Mouse (Mus musculus) thymus, adult 2 months (tissue): Measurements from ENCODE around the gene Gipc2. TPM values are rescaled to one million over a fixed set of nuclear protein-coding genes. Genes with fewer than 3 reads are reported as not detected.

Experiments used
- DNase-seq: peaks from one replicate; pipeline ENCODE4 v3.0.0; 2021
- H3K27ac ChIP-seq: fragments of 200-500 bp; 2 replicates; pipeline ENCODE4 v1.5.1; 2012; ENCODE audit warnings: low read length, control low read depth; ENCODE audit not compliant: control insufficient read depth, insufficient read depth
- H3K27me3 ChIP-seq: fragments of 200-500 bp; 2 replicates; pipeline ENCODE4 v1.6.1; 2012; ENCODE audit warnings: mild to moderate bottlenecking, low read length, moderate library complexity, mixed read lengths; ENCODE audit not compliant: control insufficient read depth, insufficient read depth
- H3K36me3 ChIP-seq: fragments of 200-500 bp; 2 replicates; pipeline ENCODE4 v1.6.1; 2012; ENCODE audit warnings: mild to moderate bottlenecking, low read length, moderate library complexity; ENCODE audit not compliant: control insufficient read depth, insufficient read depth
- H3K4me1 ChIP-seq: fragments of 200-500 bp; replicated peaks from 2 replicates; pipeline ENCODE4 v1.6.1; 2012; ENCODE audit warnings: low read length; ENCODE audit not compliant: control insufficient read depth, insufficient read depth
- H3K4me3 ChIP-seq: fragments of 200-500 bp; 2 replicates; pipeline ENCODE4 v1.5.1; 2012; ENCODE audit warnings: mild to moderate bottlenecking, low read length, control low read depth, moderate library complexity; ENCODE audit not compliant: control insufficient read depth, insufficient read depth
- CTCF ChIP-seq: fragments of 200-500 bp; IDR thresholded peaks from 2 replicates; pipeline ENCODE4 v1.5.1; 2012; ENCODE audit warnings: mild to moderate bottlenecking, control low read depth, low read length, moderate library complexity, borderline replicate concordance; ENCODE audit not compliant: control insufficient read depth, poor library complexity, insufficient read depth; ENCODE audit errors: extremely low read depth
- POLR2A ChIP-seq: fragments of 200-500 bp; IDR thresholded peaks from 2 replicates; pipeline ENCODE4 v1.6.1; 2012; ENCODE audit warnings: mild to moderate bottlenecking, low read length, control low read depth, moderate library complexity; ENCODE audit not compliant: control insufficient read depth, poor library complexity, insufficient read depth; ENCODE audit errors: extremely low read depth
- WGBS: fragments of 180-500 bp; shearing (Covaris S2); methylation state at CpG from one replicate; pipeline ENCODE4 v1.1.7; 2018; 5-methylcytosine and 5-hydroxymethylcytosine counted together
- polyA plus RNA-seq: library from polyadenylated mRNA; depleted of rRNA; stranded (reverse); fragments of >200 nt; gene quantifications from 2 replicates; pipeline ENCODE4 v1.2.3, GENCODE M21; 2012

Gene Gipc2
- polyA plus RNA-seq, 1 experiment = 4.0 TPM

DNA sequence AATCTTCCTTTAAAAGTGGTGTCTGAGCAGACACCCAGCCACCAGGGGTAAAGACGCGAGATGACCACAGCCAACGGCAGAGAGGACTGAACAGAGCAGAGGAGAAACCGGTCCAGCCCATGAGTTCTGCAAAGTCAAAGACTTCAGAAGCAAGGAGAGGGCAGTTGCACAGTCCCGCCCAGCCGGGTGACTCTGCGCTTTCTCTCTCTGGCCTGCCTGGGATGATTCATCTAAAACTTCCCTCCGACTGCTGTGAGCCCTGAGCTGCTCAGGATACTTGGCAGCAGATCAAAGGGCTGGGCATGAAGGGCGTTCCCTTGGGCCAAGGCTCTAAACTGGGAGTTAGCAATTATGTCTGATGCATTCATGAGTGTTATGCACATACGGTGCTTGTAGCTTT is 51.2 kb downstream of the Gipc2 start:
- no peaks in the 10 kb centered on the region for H3K36me3 ChIP-seq
- no peak overlapping the region for H3K4me3 ChIP-seq
- H3K4me1 ChIP-seq = no peaks in the 10 kb centered on the region
- H3K27me3 ChIP-seq = no peaks in the 10 kb centered on the region
- DNase-seq = no peak
- H3K27ac ChIP-seq = no peak overlapping the region
- 12% methylated on average over 10 of the region's 10 CpGs for WGBS
- no peak for TF ChIP-seq CTCF
- TF ChIP-seq POLR2A = no peak

DNA sequence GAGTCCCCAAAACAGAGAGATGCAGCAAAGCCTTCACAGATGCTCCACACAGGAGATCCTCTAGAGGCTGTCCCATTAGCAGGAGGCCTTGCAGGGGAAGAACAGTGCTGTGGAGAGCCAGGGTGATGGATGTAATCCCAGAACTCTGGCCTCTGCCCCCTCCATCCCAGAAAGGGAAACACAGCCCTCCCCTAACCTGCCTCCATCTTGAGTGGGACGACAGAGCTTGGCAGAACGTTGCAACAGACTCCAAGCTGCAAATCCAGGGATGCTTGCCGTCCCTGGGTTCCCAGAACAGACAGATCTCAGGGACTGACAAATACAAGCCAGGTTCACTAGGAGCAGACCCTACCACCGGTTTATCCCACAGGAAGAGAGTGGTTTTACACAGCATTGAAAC is 51.8 kb downstream of the Gipc2 start:
- Histone ChIP-seq H3K27ac (no peak overlapping the region), H3K4me3 (no peak overlapping the region), H3K4me1 (no peaks in the 10 kb centered on the region), H3K36me3 (no peaks in the 10 kb centered on the region), H3K27me3 (no peaks in the 10 kb centered on the region)
- TF ChIP-seq CTCF (no peak), POLR2A (no peak)
- whole genome bisulfite sequencing = 71% methylated on average over 4 of the region's 4 CpGs
- no peak for DNase-seq

DNA sequence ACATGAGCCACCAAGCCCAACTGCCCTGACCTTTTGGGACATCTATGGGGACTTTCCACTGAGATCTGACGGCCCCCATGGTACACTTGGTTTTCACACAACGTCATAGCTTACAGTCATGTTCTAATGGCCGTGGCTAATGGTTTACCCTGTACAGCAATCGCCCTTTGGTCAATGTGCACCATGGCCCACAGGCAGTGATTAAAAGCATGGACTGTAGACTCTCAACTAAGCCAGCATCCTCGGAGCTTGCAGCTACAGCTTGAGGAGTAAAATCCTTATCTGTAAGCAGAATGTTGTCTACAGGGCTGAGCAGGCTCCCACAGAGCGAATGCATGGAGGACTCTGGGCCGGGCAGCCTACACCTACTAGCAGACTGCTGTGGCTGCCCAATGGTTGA is 52.5 kb downstream of the Gipc2 start:
- Histone ChIP-seq H3K4me3 (no peak overlapping the region), H3K27ac (no peak overlapping the region), H3K4me1 (no peaks in the 10 kb centered on the region), H3K27me3 (no peaks in the 10 kb centered on the region), H3K36me3 (no peaks in the 10 kb centered on the region)
- no peak for TF ChIP-seq POLR2A
- no peak for TF ChIP-seq CTCF
- no peak for DNase-seq
- 94% methylated on average over 7 of the region's 7 CpGs for WGBS

DNA sequence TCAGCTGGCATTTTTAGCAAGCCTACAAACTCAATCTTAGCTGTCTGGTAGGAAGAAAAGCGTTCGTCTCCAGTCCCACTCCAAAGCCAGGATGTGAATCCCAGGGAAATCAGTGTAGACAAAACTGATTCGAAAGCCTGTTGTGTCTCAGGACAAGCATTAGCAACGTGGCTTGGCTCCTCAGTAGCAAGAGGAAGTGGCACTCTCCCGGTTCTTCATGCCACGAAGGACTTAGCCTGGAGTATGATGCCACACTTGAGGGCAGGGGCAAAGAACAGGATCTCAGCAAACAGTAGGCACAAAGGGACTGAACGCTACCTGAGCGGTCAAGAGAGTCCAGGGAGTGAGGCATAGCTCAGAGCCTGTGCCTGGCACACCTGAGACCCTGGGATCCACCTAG is 53.4 kb downstream of the Gipc2 start:
- no peak overlapping the region for H3K4me3 ChIP-seq
- no peaks in the 10 kb centered on the region for H3K4me1 ChIP-seq
- TF ChIP-seq POLR2A (no peak), CTCF (no peak)
- H3K27me3 ChIP-seq = no peaks in the 10 kb centered on the region
- H3K36me3 ChIP-seq = no peaks in the 10 kb centered on the region
- no peak overlapping the region for H3K27ac ChIP-seq
- 63% methylated on average over 8 of the region's 8 CpGs for WGBS
- DNase-seq = no peak

DNA sequence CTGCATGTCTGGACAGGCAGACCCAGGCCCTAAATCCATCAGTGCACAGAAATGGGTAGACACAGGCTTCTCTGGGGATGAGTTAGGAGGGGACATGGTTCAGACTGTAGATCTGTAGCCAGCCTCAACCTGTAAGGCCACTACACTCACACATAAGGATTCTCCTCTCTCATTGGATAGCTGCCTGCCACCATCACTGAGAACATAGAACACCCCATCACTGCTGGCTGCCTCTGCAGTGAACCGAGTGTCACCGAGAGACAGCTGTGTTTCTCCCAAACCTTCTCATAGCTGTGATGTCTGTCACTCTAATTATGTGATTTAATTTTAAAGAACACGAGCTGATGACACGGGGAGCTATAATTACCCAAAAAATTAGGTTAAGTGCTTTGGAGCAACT is 54.5 kb downstream of the Gipc2 start:
- peaks cover under 1% of the 10 kb centered on the region; the same call in 1 of the 2 replicates for H3K27me3 ChIP-seq
- TF ChIP-seq POLR2A = no peak
- TF ChIP-seq CTCF = no peak
- DNase-seq = no peak
- no peak overlapping the region for H3K4me3 ChIP-seq
- WGBS = 76% methylated on average over 4 of the region's 4 CpGs
- peaks cover 6% of the 10 kb centered on the region; the same call in 1 of the 2 replicates for H3K4me1 ChIP-seq
- no peak overlapping the region for H3K27ac ChIP-seq
- no peaks in the 10 kb centered on the region for H3K36me3 ChIP-seq

DNA sequence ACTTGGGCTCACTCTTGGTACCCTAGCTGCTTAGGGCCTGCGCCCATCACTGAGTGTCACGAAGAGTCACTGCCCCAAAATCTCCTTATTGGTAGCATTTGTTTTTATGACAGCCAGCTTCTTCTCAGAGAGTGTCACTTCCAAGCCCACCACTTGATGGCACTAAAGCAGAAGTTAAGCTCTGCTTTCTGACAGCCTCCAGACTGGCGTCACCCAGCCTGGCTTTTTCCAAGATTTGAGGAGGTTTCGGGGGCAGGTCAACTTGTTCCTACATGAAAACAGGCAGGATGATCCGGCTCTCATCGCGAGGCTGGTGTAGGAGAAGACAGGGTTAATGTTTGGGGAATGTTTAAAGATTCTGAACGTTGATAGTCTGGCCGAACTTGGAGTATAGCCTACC is 54.9 kb downstream of the Gipc2 start:
- 30% methylated on average over 9 of the region's 9 CpGs for WGBS
- TF ChIP-seq CTCF (no peak), POLR2A (no peak)
- peaks cover 4% of the 10 kb centered on the region; the same call in 1 of the 2 replicates for H3K27me3 ChIP-seq
- H3K27ac ChIP-seq = no peak overlapping the region
- peak; percentile 69 for DNase-seq
- no peaks in the 10 kb centered on the region for H3K36me3 ChIP-seq
- peaks cover 6% of the 10 kb centered on the region; the same call in 1 of the 2 replicates for H3K4me1 ChIP-seq
- H3K4me3 ChIP-seq = no peak overlapping the region

DNA sequence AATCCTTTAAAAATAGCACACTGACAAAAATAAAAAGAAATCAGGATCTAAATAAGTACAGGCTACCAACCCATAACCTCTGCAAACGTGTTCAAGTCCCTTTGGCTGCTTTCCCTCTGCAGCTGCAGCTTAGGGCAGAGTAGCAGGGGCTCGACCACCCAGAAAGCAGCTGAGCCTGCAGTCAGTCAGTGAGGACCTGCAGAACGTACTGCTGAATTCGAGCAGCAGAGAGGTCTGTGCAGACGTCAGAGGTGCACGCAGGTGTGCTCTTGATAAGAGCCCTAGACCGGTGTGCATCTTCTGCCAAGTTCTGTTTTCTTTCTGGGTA is 56.8 kb downstream of the Gipc2 start:
- Histone ChIP-seq H3K36me3 (no peaks in the 10 kb centered on the region), H3K4me1 (peaks cover 6% of the 10 kb centered on the region; the same call in 1 of the 2 replicates), H3K27me3 (peaks cover 5% of the 10 kb centered on the region; the same call in 1 of the 2 replicates), H3K27ac (no peak overlapping the region), H3K4me3 (no peak overlapping the region)
- TF ChIP-seq POLR2A (no peak), CTCF (no peak)
- 78% methylated on average over 7 of the region's 7 CpGs for WGBS
- DNase-seq = no peak
